Mouse (Mus musculus): Measurements from ENCODE around the gene Cox10. TPM values are rescaled to one million over a fixed set of nuclear protein-coding genes. Genes with fewer than 3 reads are reported as not detected.

Cox10 gene
- polyA plus RNA-seq, 1 experiment from 2014 or later = 17.7 TPM

- CTCF ChIA-PET = no interaction called here
- in situ Hi-C loops (cut with MboI; ENCODE audit: low pct_unique_long_range_greater_than_20kb) = no loop called here
- ATAC-seq (no peak), DNase-seq (ENCODE audit: low read depth, low spot score) (no peak)
- POLR2A ChIA-PET = interaction anchor here (0.7 kb wide), 1 partner anchor 13 kb away, joined by 3 read pairs; no protein-coding TSS in a partner anchor
- TF ChIP-seq CTCF (IDR thresholded peaks at IDR 0.05) = no peak
- no peaks in the 10 kb centered on the region for H3K27me3 ChIP-seq
Measured at GRCm38 (mm10) chr11:64001111-64001510, 78.2 kb downstream of the Cox10 start.

- no peaks in the 10 kb centered on the region for H3K27me3 ChIP-seq
- no peak for TF ChIP-seq CTCF (IDR thresholded peaks at IDR 0.05)
- in situ Hi-C loops (cut with MboI; ENCODE audit: low pct_unique_long_range_greater_than_20kb) = no loop called here
- CTCF ChIA-PET = interaction anchor here (1.0 kb wide), 1 partner anchor 25 kb away, joined by 3 read pairs; no protein-coding TSS in a partner anchor
- no peak for DNase-seq (ENCODE audit: low read depth, low spot score)
- POLR2A ChIA-PET = interaction anchor here (0.6 to 0.7 kb wide), 2 partner anchors 14 to 340 kb away, joined by 3 read pairs; no protein-coding TSS in a partner anchor
- ATAC-seq = no peak
Measured at GRCm38 (mm10) chr11:64000200-64000794, 79.0 kb downstream of the Cox10 start.

- in situ Hi-C loops (cut with MboI; ENCODE audit: low pct_unique_long_range_greater_than_20kb) = no loop called here
- CTCF ChIA-PET = interaction anchor here (1.0 kb wide), 1 partner anchor 24 kb away, joined by 3 read pairs; no protein-coding TSS in a partner anchor
- TF ChIP-seq CTCF (IDR thresholded peaks at IDR 0.05) = no peak
- no peaks in the 10 kb centered on the region for H3K27me3 ChIP-seq
- DNase-seq (ENCODE audit: low read depth, low spot score) (no peak), ATAC-seq (peak; percentile 35)
- POLR2A ChIA-PET = interaction anchor here (0.6 kb wide), 1 partner anchor 341 kb away, joined by 3 read pairs; no protein-coding TSS in a partner anchor
Measured at GRCm38 (mm10) chr11:63999431-63999830, 79.8 kb downstream of the Cox10 start.

- no peaks in the 10 kb centered on the region for H3K27me3 ChIP-seq
- ChIA-PET POLR2A (no interaction called here), CTCF (no interaction called here)
- no peak for DNase-seq (ENCODE audit: low read depth, low spot score)
- ATAC-seq = no peak
- TF ChIP-seq CTCF (IDR thresholded peaks at IDR 0.05) = no peak
- in situ Hi-C loops (cut with MboI; ENCODE audit: low pct_unique_long_range_greater_than_20kb) = no loop called here
Measured at GRCm38 (mm10) chr11:63991958-63992357, 87.3 kb downstream of the Cox10 start.

- in situ Hi-C loops (cut with MboI; ENCODE audit: low pct_unique_long_range_greater_than_20kb) = no loop called here
- ChIA-PET POLR2A (no interaction called here), CTCF (no interaction called here)
- no peaks in the 10 kb centered on the region for H3K27me3 ChIP-seq
- DNase-seq (ENCODE audit: low read depth, low spot score) = no peak
- no peak for ATAC-seq
- no peak for TF ChIP-seq CTCF (IDR thresholded peaks at IDR 0.05)
Measured at GRCm38 (mm10) chr11:63990759-63991158, 88.5 kb downstream of the Cox10 start.

GRCm38 (mm10) chr11:63990311-63990710, 89.0 kb downstream of the Cox10 start:
- no peaks in the 10 kb centered on the region for H3K27me3 ChIP-seq
- no peak for TF ChIP-seq CTCF (IDR thresholded peaks at IDR 0.05)
- ATAC-seq (no peak), DNase-seq (ENCODE audit: low read depth, low spot score) (no peak)
- CTCF ChIA-PET = no interaction called here
- in situ Hi-C loops (cut with MboI; ENCODE audit: low pct_unique_long_range_greater_than_20kb) = no loop called here
- POLR2A ChIA-PET = no interaction called here

- ATAC-seq (no peak), DNase-seq (ENCODE audit: low read depth, low spot score) (no peak)
- H3K27me3 ChIP-seq = no peaks in the 10 kb centered on the region
- no peak for TF ChIP-seq CTCF (IDR thresholded peaks at IDR 0.05)
- ChIA-PET POLR2A (no interaction called here), CTCF (interaction anchor here (0.7 to 1.0 kb wide), 2 partner anchors 10 to 20 kb away, joined by 3 to 4 read pairs; no protein-coding TSS in a partner anchor)
- in situ Hi-C loops (cut with MboI; ENCODE audit: low pct_unique_long_range_greater_than_20kb) = no loop called here
Measured at GRCm38 (mm10) chr11:63988991-63989860, 90.0 kb downstream of the Cox10 start.

GRCm38 (mm10) chr11:63988031-63988665, 91.1 kb downstream of the Cox10 start:
- no peaks in the 10 kb centered on the region for H3K27me3 ChIP-seq
- CTCF ChIA-PET = interaction anchor here (0.9 kb wide), 1 partner anchor 13 kb away, joined by 3 read pairs; no protein-coding TSS in a partner anchor
- POLR2A ChIA-PET = no interaction called here
- in situ Hi-C loops (cut with MboI; ENCODE audit: low pct_unique_long_range_greater_than_20kb) = no loop called here
- DNase-seq (ENCODE audit: low read depth, low spot score) = no peak
- TF ChIP-seq CTCF (IDR thresholded peaks at IDR 0.05) = no peak
- no peak for ATAC-seq

- DNase-seq (ENCODE audit: low read depth, low spot score) = no peak
- in situ Hi-C loops (cut with MboI; ENCODE audit: low pct_unique_long_range_greater_than_20kb) = no loop called here
- ChIA-PET POLR2A (no interaction called here), CTCF (no interaction called here)
- no peak for ATAC-seq
- TF ChIP-seq CTCF (IDR thresholded peaks at IDR 0.05) = no peak
- H3K27me3 ChIP-seq = no peaks in the 10 kb centered on the region
Measured at GRCm38 (mm10) chr11:63986710-63987109, 92.6 kb downstream of the Cox10 start.

- in situ Hi-C loops (cut with MboI; ENCODE audit: low pct_unique_long_range_greater_than_20kb) = no loop called here
- no peaks in the 10 kb centered on the region for H3K27me3 ChIP-seq
- DNase-seq (ENCODE audit: low read depth, low spot score) = no peak
- CTCF ChIA-PET = interaction anchor here (2.0 kb wide), 1 partner anchor 9 kb away, joined by 5 read pairs; no protein-coding TSS in a partner anchor
- TF ChIP-seq CTCF (IDR thresholded peaks at IDR 0.05) = no peak
- no peak for ATAC-seq
- POLR2A ChIA-PET = no interaction called here
Measured at GRCm38 (mm10) chr11:63985481-63985880, 93.8 kb downstream of the Cox10 start.
